Mouse (Mus musculus) stomach, embryonic 14.5 days (tissue): ENCODE data around the gene Gng2. TPM values are rescaled to one million over a fixed set of nuclear protein-coding genes. Genes with fewer than 3 reads are reported as not detected.

ENCODE experiments used
- ATAC-seq: fragments of 200-750 bp; cut with Nextera tagmentation; 2 replicates; pipeline ENCODE4 v1.8.0; 2017; ENCODE audit warnings: low read depth, moderate TSS enrichment; ENCODE audit not compliant: insufficient number of reproducible peaks, insufficient read depth, low FRiP score
- H3K27ac ChIP-seq: fragments of 300-500 bp; sonication (generic); 2 replicates; pipeline ENCODE4 v1.5.1; 2014; ENCODE audit warnings: mild to moderate bottlenecking, low read length, moderate library complexity, mixed read lengths
- H3K27me3 ChIP-seq: fragments of 300-500 bp; sonication (generic); 2 replicates; pipeline ENCODE4 v1.6.1; 2014; ENCODE audit warnings: low read length, control low read depth, mixed read lengths; ENCODE audit not compliant: control insufficient read depth, insufficient read depth
- H3K36me3 ChIP-seq: fragments of 300-500 bp; sonication (generic); 2 replicates; pipeline ENCODE4 v1.6.1; 2014; ENCODE audit warnings: mild to moderate bottlenecking, control low read depth, low read length, moderate library complexity, mixed read lengths; ENCODE audit not compliant: control insufficient read depth, insufficient read depth
- H3K4me1 ChIP-seq: fragments of 300-500 bp; sonication (generic); 2 replicates; pipeline ENCODE4 v1.6.1; 2014; ENCODE audit warnings: low read length, control low read depth, mixed read lengths; ENCODE audit not compliant: control insufficient read depth, insufficient read depth
- H3K4me2 ChIP-seq: fragments of 300-500 bp; sonication (generic); replicated peaks from 2 replicates; pipeline ENCODE4 v1.6.1; 2014; ENCODE audit warnings: low read depth, low read length, control low read depth
- H3K4me3 ChIP-seq: fragments of 300-500 bp; sonication (generic); 2 replicates; pipeline ENCODE4 v1.5.1; 2014; ENCODE audit warnings: low read depth, low read length, control low read depth
- H3K9ac ChIP-seq: fragments of 300-500 bp; sonication (generic); replicated peaks from 2 replicates; pipeline ENCODE4 v1.6.1; 2014; ENCODE audit warnings: low read depth, mild to moderate bottlenecking, control low read depth, low read length, moderate library complexity, mixed read lengths
- H3K9me3 ChIP-seq: fragments of 300-500 bp; sonication (generic); 2 replicates; pipeline ENCODE4 v1.6.1; 2016; ENCODE audit warnings: low read depth, low read length, control low read depth; ENCODE audit not compliant: control insufficient read depth
- WGBS: fragments of 180-500 bp; shearing (Covaris S2); extraction: QIAGEN DNeasy Blood & Tissue Kit; methylation state at CpG from one replicate; pipeline ENCODE4 v1.1.7; 2014; 5-methylcytosine and 5-hydroxymethylcytosine counted together
- polyA plus RNA-seq: library from polyadenylated mRNA; unstranded; fragments of >200 nt; fragmentation: Nextera tagmentation; extraction: Ambion mirVana; gene quantifications from 2 replicates; pipeline ENCODE4 v1.2.1, GENCODE M21; 2014

Gene Gng2
- polyA plus RNA-seq, 1 experiment from 2014 or later = 72.5 TPM

GRCm38 (mm10) chr14:19961924-19962915, 15.2 kb downstream of the Gng2 start:
- Histone ChIP-seq H3K27me3 (no peaks in the 10 kb centered on the region), H3K27ac (no peak overlapping the region), H3K9ac (no peak overlapping the region), H3K4me3 (no peak overlapping the region), H3K9me3 (no peaks in the 10 kb centered on the region), H3K36me3 (no peaks in the 10 kb centered on the region), H3K4me2 (no peak overlapping the region), H3K4me1 (0 out of 2 replicates have a peak, but pooled peaks cover 3% of the 10 kb centered on the region)
- ATAC-seq = no peak
- WGBS = 77% methylated on average over 15 of the region's 15 CpGs

GRCm38 (mm10) chr14:19959860-19960259, 17.6 kb downstream of the Gng2 start:
- Histone ChIP-seq H3K9ac (no peak overlapping the region), H3K27ac (no peak overlapping the region), H3K27me3 (no peaks in the 10 kb centered on the region), H3K4me1 (0 out of 2 replicates have a peak, but pooled peaks cover 3% of the 10 kb centered on the region), H3K9me3 (no peaks in the 10 kb centered on the region), H3K4me2 (no peak overlapping the region), H3K36me3 (no peaks in the 10 kb centered on the region), H3K4me3 (no peak overlapping the region)
- no peak for ATAC-seq
- WGBS = 46% methylated on average over 9 of the region's 9 CpGs

- Histone ChIP-seq H3K36me3 (no peaks in the 10 kb centered on the region), H3K9ac (no peak overlapping the region), H3K4me2 (no peak overlapping the region), H3K4me3 (no peak overlapping the region), H3K9me3 (no peaks in the 10 kb centered on the region), H3K27ac (no peak overlapping the region), H3K27me3 (no peaks in the 10 kb centered on the region), H3K4me1 (no peaks in the 10 kb centered on the region)
- WGBS = 85% methylated on average over 7 of the region's 7 CpGs
- ATAC-seq = no peak
Measured at GRCm38 (mm10) chr14:19955077-19955476, 22.4 kb downstream of the Gng2 start.

- ATAC-seq = no peak
- Histone ChIP-seq H3K27me3 (no peaks in the 10 kb centered on the region), H3K4me3 (no peak overlapping the region), H3K9me3 (no peaks in the 10 kb centered on the region), H3K36me3 (no peaks in the 10 kb centered on the region), H3K4me1 (no peaks in the 10 kb centered on the region), H3K4me2 (no peak overlapping the region), H3K9ac (no peak overlapping the region), H3K27ac (no peak overlapping the region)
- 65% methylated on average over 4 of the region's 4 CpGs for WGBS
Measured at GRCm38 (mm10) chr14:19950812-19951211, 26.6 kb downstream of the Gng2 start.

GRCm38 (mm10) chr14:19949475-19949874, 28.0 kb downstream of the Gng2 start:
- Histone ChIP-seq H3K36me3 (no peaks in the 10 kb centered on the region), H3K9ac (no peak overlapping the region), H3K4me1 (no peaks in the 10 kb centered on the region), H3K9me3 (no peaks in the 10 kb centered on the region), H3K4me3 (no peak overlapping the region), H3K27ac (no peak overlapping the region), H3K27me3 (no peaks in the 10 kb centered on the region), H3K4me2 (no peak overlapping the region)
- WGBS = 80% methylated on average over 2 of the region's 2 CpGs
- no peak for ATAC-seq

GRCm38 (mm10) chr14:19946221-19946620, 31.2 kb downstream of the Gng2 start:
- no peaks in the 10 kb centered on the region for H3K4me1 ChIP-seq
- H3K9me3 ChIP-seq = no peaks in the 10 kb centered on the region
- H3K36me3 ChIP-seq = no peaks in the 10 kb centered on the region
- H3K4me3 ChIP-seq = no peak overlapping the region
- no peaks in the 10 kb centered on the region for H3K27me3 ChIP-seq
- ATAC-seq = no peak
- H3K9ac ChIP-seq = no peak overlapping the region
- H3K4me2 ChIP-seq = no peak overlapping the region
- 89% methylated on average over 7 of the region's 7 CpGs for WGBS
- no peak overlapping the region for H3K27ac ChIP-seq

GRCm38 (mm10) chr14:19942732-19943131, 34.7 kb downstream of the Gng2 start:
- Histone ChIP-seq H3K4me2 (no peak overlapping the region), H3K9ac (no peak overlapping the region), H3K27ac (no peak overlapping the region), H3K9me3 (no peaks in the 10 kb centered on the region), H3K27me3 (no peaks in the 10 kb centered on the region), H3K4me3 (no peak overlapping the region), H3K36me3 (no peaks in the 10 kb centered on the region), H3K4me1 (no peaks in the 10 kb centered on the region)
- WGBS = 78% methylated on average over 3 of the region's 3 CpGs
- ATAC-seq = no peak

- Histone ChIP-seq H3K36me3 (no peaks in the 10 kb centered on the region), H3K9me3 (no peaks in the 10 kb centered on the region), H3K4me3 (no peak overlapping the region), H3K27me3 (no peaks in the 10 kb centered on the region), H3K27ac (no peak overlapping the region), H3K4me2 (no peak overlapping the region), H3K9ac (no peak overlapping the region), H3K4me1 (no peaks in the 10 kb centered on the region)
- no peak for ATAC-seq
- 69% methylated on average over 4 of the region's 4 CpGs for WGBS
Measured at GRCm38 (mm10) chr14:19942329-19942728, 35.1 kb downstream of the Gng2 start.
